Mouse (Mus musculus) kidney, postnatal 4 days (tissue): ENCODE measurements around the gene Phlpp1.

Experiments used
- DNase-seq, 2 experiments: peaks; one replicate each; pipeline ENCODE4 v3.0.0; 2021; ENCODE audit warnings: mixed read lengths in 2 of 2

Gene Phlpp1

GRCm38 (mm10) chr1:106199109-106199508 lies 27.6 kb downstream of the Phlpp1 start:
- DNase-seq: no peak

GRCm38 (mm10) chr1:106199686-106200085 lies 28.1 kb downstream of the Phlpp1 start:
- peak; percentile 63 to 74 for DNase-seq

GRCm38 (mm10) chr1:106201025-106201424 lies 29.5 kb downstream of the Phlpp1 start:
- DNase-seq: no peak

GRCm38 (mm10) chr1:106201929-106202328 lies 30.4 kb downstream of the Phlpp1 start:
- DNase-seq: no peak

- no peak for DNase-seq
These were observed 32.4 kb downstream of the Phlpp1 start for GRCm38 (mm10) chr1:106203942-106204341.

GRCm38 (mm10) chr1:106204350-106204749 lies 32.8 kb downstream of the Phlpp1 start:
- DNase-seq: peak; percentile 34 to 52

GRCm38 (mm10) chr1:106208581-106208980 lies 37.0 kb downstream of the Phlpp1 start:
- DNase-seq: no peak

GRCm38 (mm10) chr1:106210461-106210860 lies 38.9 kb downstream of the Phlpp1 start:
- no peak for DNase-seq

- DNase-seq: no peak
These were observed 39.6 kb downstream of the Phlpp1 start for GRCm38 (mm10) chr1:106211146-106211545.

GRCm38 (mm10) chr1:106220431-106220830 lies 48.9 kb downstream of the Phlpp1 start:
- DNase-seq: no peak

- no peak for DNase-seq
These were observed 49.8 kb downstream of the Phlpp1 start for GRCm38 (mm10) chr1:106221371-106221770.

GRCm38 (mm10) chr1:106221964-106222363 lies 50.4 kb downstream of the Phlpp1 start:
- no peak for DNase-seq

- DNase-seq: no peak
These were observed 55.1 kb downstream of the Phlpp1 start for GRCm38 (mm10) chr1:106226613-106227012.

GRCm38 (mm10) chr1:106230313-106230712 lies 58.8 kb downstream of the Phlpp1 start:
- DNase-seq: no peak

GRCm38 (mm10) chr1:106231345-106231744 lies 59.8 kb downstream of the Phlpp1 start:
- no peak for DNase-seq

GRCm38 (mm10) chr1:106231805-106232459 lies 60.4 kb downstream of the Phlpp1 start:
- no peak for DNase-seq

- no peak for DNase-seq
These were observed 60.9 kb downstream of the Phlpp1 start for GRCm38 (mm10) chr1:106232460-106232850.

GRCm38 (mm10) chr1:106236986-106237385 lies 65.4 kb downstream of the Phlpp1 start:
- no peak for DNase-seq

GRCm38 (mm10) chr1:106240116-106240685 lies 68.6 kb downstream of the Phlpp1 start:
- no peak for DNase-seq

GRCm38 (mm10) chr1:106241059-106241458 lies 69.5 kb downstream of the Phlpp1 start:
- no peak for DNase-seq

GRCm38 (mm10) chr1:106242129-106242528 lies 70.6 kb downstream of the Phlpp1 start:
- no peak for DNase-seq

GRCm38 (mm10) chr1:106243371-106243770 lies 71.8 kb downstream of the Phlpp1 start:
- DNase-seq: no peak

GRCm38 (mm10) chr1:106244245-106244644 lies 72.7 kb downstream of the Phlpp1 start:
- DNase-seq: no peak

GRCm38 (mm10) chr1:106254047-106254446 lies 82.5 kb downstream of the Phlpp1 start:
- DNase-seq: no peak

- DNase-seq: no peak
These were observed 85.6 kb downstream of the Phlpp1 start for GRCm38 (mm10) chr1:106257176-106257575.
